Mouse (Mus musculus) limb, embryonic 14.5 days (tissue): ENCODE results near the gene Rab27a. TPM values are rescaled to one million over a fixed set of nuclear protein-coding genes. Genes with fewer than 3 reads are reported as not detected.

Experiments
- ATAC-seq: fragments of 200-750 bp; cut with Nextera tagmentation; 2 replicates; pipeline ENCODE4 v1.8.0; 2017; ENCODE audit warnings: low read depth, moderate number of reproducible peaks, moderate TSS enrichment; ENCODE audit not compliant: low FRiP score
- DNase-seq: peaks from one replicate; pipeline ENCODE4 v3.0.0-alpha.2; 2015; ENCODE audit warnings: low spot score
- H3K27ac ChIP-seq: fragments of 300-500 bp; sonication (generic); replicated peaks from 2 replicates; pipeline ENCODE4 v1.5.1; 2014; ENCODE audit warnings: low read depth, mild to moderate bottlenecking, low read length, moderate library complexity, mixed read lengths
- H3K27me3 ChIP-seq: fragments of 300-500 bp; sonication (generic); 2 replicates; pipeline ENCODE4 v1.6.1; 2014; ENCODE audit warnings: low read length, mixed read lengths; ENCODE audit not compliant: control insufficient read depth, insufficient read depth
- H3K36me3 ChIP-seq: fragments of 300-500 bp; sonication (generic); 2 replicates; pipeline ENCODE4 v1.6.1; 2014; ENCODE audit warnings: mild to moderate bottlenecking, low read length, moderate library complexity, mixed read lengths; ENCODE audit not compliant: control insufficient read depth, insufficient read depth
- H3K4me1 ChIP-seq: fragments of 300-500 bp; sonication (generic); 2 replicates; pipeline ENCODE4 v1.6.1; 2014; ENCODE audit warnings: antibody characterized with exemption, low read length, mixed read lengths; ENCODE audit not compliant: control insufficient read depth, insufficient read depth
- H3K4me2 ChIP-seq: fragments of 300-500 bp; sonication (generic); replicated peaks from 2 replicates; pipeline ENCODE4 v1.6.1; 2014; ENCODE audit warnings: low read depth, mild to moderate bottlenecking, low read length, moderate library complexity; ENCODE audit not compliant: severe bottlenecking
- H3K4me3 ChIP-seq: fragments of 300-500 bp; sonication (generic); replicated peaks from 2 replicates; pipeline ENCODE4 v1.5.1; 2014; ENCODE audit warnings: low read length
- H3K9ac ChIP-seq: fragments of 300-500 bp; sonication (generic); 2 replicates; pipeline ENCODE4 v1.6.1; 2014; ENCODE audit warnings: mild to moderate bottlenecking, low read depth, low read length, moderate library complexity; ENCODE audit not compliant: severe bottlenecking
- H3K9me3 ChIP-seq: fragments of 300-500 bp; sonication (generic); 2 replicates; pipeline ENCODE4 v1.6.1; 2016; ENCODE audit warnings: low read length; ENCODE audit not compliant: control insufficient read depth
- POLR2A ChIP-seq: fragments of 200-500 bp; IDR thresholded peaks from 2 replicates; pipeline ENCODE4 v1.8.0; 2012; ENCODE audit warnings: inconsistent platforms, mild to moderate bottlenecking, moderate library complexity, borderline replicate concordance; ENCODE audit not compliant: insufficient read depth, insufficient read length; ENCODE audit errors: extremely low read depth
- WGBS: fragments of 180-500 bp; shearing (Covaris S2); extraction: QIAGEN DNeasy Blood & Tissue Kit; methylation state at CpG from one replicate; pipeline ENCODE4 v1.1.7; 2014; 5-methylcytosine and 5-hydroxymethylcytosine counted together
- polyA plus RNA-seq, 2 experiments: library from polyadenylated mRNA; depleted of rRNA in 1 of 2; stranded (reverse) in 1 of 2; unstranded in 1 of 2; fragments of >200 nt; fragmentation: Nextera tagmentation in 1 of 2; extraction: Ambion mirVana in 1 of 2; gene quantifications; 2 replicates each; pipeline versions ENCODE4 v1.2.1 to v1.2.3; 2012 to 2014

The Rab27a gene
- polyA plus RNA-seq, 2 experiments, result 2.8 to 5.7 TPM

- no peaks in the 10 kb centered on the region for H3K27me3 ChIP-seq
- no peak overlapping the region for H3K4me3 ChIP-seq
- 82% methylated on average over 4 of the region's 4 CpGs for WGBS
- no peak overlapping the region for H3K9ac ChIP-seq
- H3K4me2 ChIP-seq, result no peak overlapping the region
- no peak for ATAC-seq
- no peaks in the 10 kb centered on the region for H3K9me3 ChIP-seq
- peaks cover 7% of the 10 kb centered on the region for H3K4me1 ChIP-seq
- peaks cover 58% of the 10 kb centered on the region for H3K36me3 ChIP-seq
- DNase-seq, result no peak
- no peak for TF ChIP-seq POLR2A
- H3K27ac ChIP-seq, result no peak overlapping the region
Observed at GRCm38 (mm10) chr9:73118012-73118411, 73.4 kb downstream of the Rab27a start.

GRCm38 (mm10) chr9:73121735-73122134, 77.1 kb downstream of the Rab27a start:
- Histone ChIP-seq H3K4me3 (no peak overlapping the region), H3K4me1 (no peaks in the 10 kb centered on the region), H3K27ac (no peak overlapping the region), H3K9me3 (no peaks in the 10 kb centered on the region), H3K9ac (no peak overlapping the region), H3K27me3 (no peaks in the 10 kb centered on the region), H3K36me3 (peaks cover 74% of the 10 kb centered on the region), H3K4me2 (no peak overlapping the region)
- no peak for ATAC-seq
- no peak for TF ChIP-seq POLR2A
- WGBS, result 78% methylated on average over 8 of the region's 8 CpGs
- DNase-seq, result no peak

- no peaks in the 10 kb centered on the region for H3K4me1 ChIP-seq
- H3K36me3 ChIP-seq, result peaks cover 86% of the 10 kb centered on the region
- H3K9ac ChIP-seq, result no peak overlapping the region
- no peak overlapping the region for H3K27ac ChIP-seq
- no peak for ATAC-seq
- H3K4me3 ChIP-seq, result no peak overlapping the region
- WGBS, result 93% methylated on average over 8 of the region's 8 CpGs
- TF ChIP-seq POLR2A, result no peak
- no peak overlapping the region for H3K4me2 ChIP-seq
- H3K9me3 ChIP-seq, result no peaks in the 10 kb centered on the region
- no peak for DNase-seq
- no peaks in the 10 kb centered on the region for H3K27me3 ChIP-seq
Observed at GRCm38 (mm10) chr9:73125043-73125570, 80.5 kb downstream of the Rab27a start.

DNA sequence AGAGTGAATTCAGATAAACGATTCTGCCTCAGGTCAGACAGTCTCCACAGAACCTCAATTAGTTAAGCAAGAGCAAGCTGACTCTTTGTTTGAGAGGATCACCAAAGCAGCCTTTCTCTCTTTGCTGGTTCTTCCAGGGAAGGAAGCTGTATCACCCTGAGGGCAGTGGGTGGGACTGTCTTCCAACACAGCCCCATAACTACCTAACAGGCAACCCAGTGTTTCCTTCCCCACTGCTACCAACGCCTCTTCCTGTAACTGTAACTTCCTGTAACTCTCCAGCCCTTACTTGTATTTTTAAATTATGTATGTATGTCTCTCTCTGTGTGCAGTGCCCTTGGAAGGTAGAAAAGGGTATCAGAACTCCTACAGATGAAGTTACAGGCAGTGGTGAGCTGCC, 82.8 kb downstream of the Rab27a start:
- H3K9ac ChIP-seq, result no peak overlapping the region
- no peak overlapping the region for H3K4me2 ChIP-seq
- H3K27me3 ChIP-seq, result no peaks in the 10 kb centered on the region
- ATAC-seq, result no peak
- no peaks in the 10 kb centered on the region for H3K4me1 ChIP-seq
- no peak overlapping the region for H3K27ac ChIP-seq
- peaks cover 68% of the 10 kb centered on the region for H3K36me3 ChIP-seq
- H3K4me3 ChIP-seq, result no peak overlapping the region
- no peak for DNase-seq
- H3K9me3 ChIP-seq, result no peaks in the 10 kb centered on the region
- no peak for TF ChIP-seq POLR2A
- WGBS, result 90% methylated on average over 2 of the region's 2 CpGs

GRCm38 (mm10) chr9:73129875-73130274, 85.2 kb downstream of the Rab27a start:
- H3K4me3 ChIP-seq, result no peak overlapping the region
- no peak for TF ChIP-seq POLR2A
- no peak overlapping the region for H3K4me2 ChIP-seq
- no peak overlapping the region for H3K9ac ChIP-seq
- 86% methylated on average over 8 of the region's 8 CpGs for WGBS
- no peak for ATAC-seq
- peaks cover 53% of the 10 kb centered on the region for H3K36me3 ChIP-seq
- no peaks in the 10 kb centered on the region for H3K9me3 ChIP-seq
- DNase-seq, result no peak
- no peaks in the 10 kb centered on the region for H3K27me3 ChIP-seq
- H3K27ac ChIP-seq, result no peak overlapping the region
- H3K4me1 ChIP-seq, result no peaks in the 10 kb centered on the region

- ATAC-seq, result no peak
- WGBS, result 88% methylated on average over 4 of the region's 4 CpGs
- no peak for TF ChIP-seq POLR2A
Observed at GRCm38 (mm10) chr9:73130529-73130928, 85.9 kb downstream of the Rab27a start.

More at GRCm38 (mm10) chr9:73130529-73130928, 85.9 kb downstream of the Rab27a start:
- H3K36me3 ChIP-seq, result peaks cover 46% of the 10 kb centered on the region
- H3K9me3 ChIP-seq, result no peaks in the 10 kb centered on the region
- H3K9ac ChIP-seq, result no peak overlapping the region
- no peaks in the 10 kb centered on the region for H3K4me1 ChIP-seq
- DNase-seq, result no peak
- no peak overlapping the region for H3K4me2 ChIP-seq
- no peak overlapping the region for H3K4me3 ChIP-seq
- H3K27me3 ChIP-seq, result no peaks in the 10 kb centered on the region
- H3K27ac ChIP-seq, result no peak overlapping the region
